Mouse (Mus musculus) spleen, embryonic (tissue): ENCODE results near the gene Prpf38a.

ENCODE experiments used
- CTCF ChIA-PET: fragments of 350-600 bp; sonication (Branson Sonifier 250); formaldehyde crosslinking; loops from one replicate; lab custom pipeline; 2022; lab: Charles Lee

The Prpf38a gene

GRCm38 (mm10) chr4:108578840-108579742 is at the start of gene Prpf38a, which contains the start of gene Orc1:
Gene Prpf38a (minus strand): TSS chr4:108579336.
Gene Orc1 (plus strand): TSS chr4:108579423.
- CTCF ChIA-PET, result interaction anchor here (0.5 to 0.6 kb wide), 3 partner anchors 209 to 698 kb away, joined by 4 to 7 read pairs (median 6); no protein-coding TSS in a partner anchor

- CTCF ChIA-PET, result interaction anchor here (0.7 to 1.0 kb wide), 2 partner anchors 10 to 564 kb away, joined by 3 to 27 read pairs; no protein-coding TSS in a partner anchor
These were observed 47.9 kb upstream of the Prpf38a start for GRCm38 (mm10) chr4:108627066-108627465.

- CTCF ChIA-PET, result no interaction called here
These were observed 42.4 kb upstream of the Prpf38a start for GRCm38 (mm10) chr4:108621504-108621903.

- CTCF ChIA-PET, result interaction anchor here (0.5 kb wide), 1 partner anchor 43 kb away, joined by 3 read pairs; no protein-coding TSS in a partner anchor
These were observed 41.4 kb upstream of the Prpf38a start for GRCm38 (mm10) chr4:108620536-108620935.

- CTCF ChIA-PET, result interaction anchor here (0.5 kb wide), 1 partner anchor 42 kb away, joined by 3 read pairs; no protein-coding TSS in a partner anchor
These were observed 40.6 kb upstream of the Prpf38a start, which contains the start of gene Cc2d1b for GRCm38 (mm10) chr4:108619587-108620341. Gene Cc2d1b (plus strand): TSS chr4:108619940.

GRCm38 (mm10) chr4:108619165-108619564 is 40.0 kb upstream of the Prpf38a start:
- CTCF ChIA-PET, result no interaction called here

GRCm38 (mm10) chr4:108618586-108618985 is 39.5 kb upstream of the Prpf38a start:
- CTCF ChIA-PET, result no interaction called here

- CTCF ChIA-PET, result no interaction called here
These were observed 31.8 kb upstream of the Prpf38a start for GRCm38 (mm10) chr4:108610935-108611334.

GRCm38 (mm10) chr4:108608651-108609050 is 29.5 kb upstream of the Prpf38a start:
- CTCF ChIA-PET, result no interaction called here

GRCm38 (mm10) chr4:108601870-108602269 is 22.7 kb upstream of the Prpf38a start:
- CTCF ChIA-PET, result no interaction called here

GRCm38 (mm10) chr4:108598306-108598705 is 19.2 kb upstream of the Prpf38a start:
- CTCF ChIA-PET, result no interaction called here

GRCm38 (mm10) chr4:108595785-108596184 is 16.6 kb upstream of the Prpf38a start:
- CTCF ChIA-PET, result no interaction called here

- CTCF ChIA-PET, result no interaction called here
These were observed 14.2 kb upstream of the Prpf38a start for GRCm38 (mm10) chr4:108593376-108593775.

GRCm38 (mm10) chr4:108579743-108580411 is 741 bp upstream of the Prpf38a start:
- CTCF ChIA-PET, result interaction anchor here (0.5 to 0.6 kb wide), 2 partner anchors 210 to 667 kb away, joined by 4 to 6 read pairs; no protein-coding TSS in a partner anchor

- CTCF ChIA-PET, result no interaction called here
These were observed 6.5 kb downstream of the Prpf38a start for GRCm38 (mm10) chr4:108572644-108573043.

GRCm38 (mm10) chr4:108565026-108565425 is 14.1 kb downstream of the Prpf38a start:
- CTCF ChIA-PET, result no interaction called here

- CTCF ChIA-PET, result interaction anchor here (0.6 kb wide), 1 partner anchor 36 kb away, joined by 9 read pairs; no protein-coding TSS in a partner anchor
These were observed 39.4 kb downstream of the Prpf38a start for GRCm38 (mm10) chr4:108539701-108540100.
